Mouse (Mus musculus) MEL (cell line): Measurements from ENCODE around the gene Hoxb5. TPM values are rescaled to one million over a fixed set of nuclear protein-coding genes. Genes with fewer than 3 reads are reported as not detected.

Experiments
- DNase-seq: peaks from one replicate; pipeline ENCODE4 v3.0.0; 2011; ENCODE audit warnings: low read depth, low spot score
- H3K27ac ChIP-seq: 2 replicates; pipeline ENCODE4 v1.5.1; 2012; ENCODE audit warnings: low read depth, mild to moderate bottlenecking, control low read depth, low read length, moderate library complexity; ENCODE audit not compliant: control insufficient read depth
- H3K27me3 ChIP-seq, 2 experiments: fragments of 150-350 bp in 1 of 2; sonication (generic) in 1 of 2; 2 replicates each; pipeline ENCODE4 v1.6.1; 2012; ENCODE audit warnings: low read length in 2 of 2, mild to moderate bottlenecking in 2 of 2, improper control_type of control experiment in 1 of 2, moderate library complexity in 1 of 2; ENCODE audit not compliant: insufficient read depth in 2 of 2, control insufficient read depth in 1 of 2
- H3K36me3 ChIP-seq, 2 experiments: 2 replicates each; pipeline ENCODE4 v1.6.1; 2012 to 2014; ENCODE audit warnings: low read length in 2 of 2, improper control_type of control experiment in 1 of 2, inconsistent platforms in 1 of 2, mild to moderate bottlenecking in 1 of 2; ENCODE audit not compliant: insufficient read depth in 2 of 2, control insufficient read depth in 1 of 2
- H3K4me1 ChIP-seq, 2 experiments: fragments of 150-350 bp in 1 of 2; sonication (generic) in 1 of 2; 2 replicates each; pipeline ENCODE4 v1.6.1; 2012; ENCODE audit warnings: low read length in 2 of 2, improper control_type of control experiment in 1 of 2, mild to moderate bottlenecking in 1 of 2; ENCODE audit not compliant: insufficient read depth in 2 of 2, control insufficient read depth in 1 of 2
- H3K4me3 ChIP-seq, 2 experiments: fragments of 150-350 bp in 1 of 2; sonication (generic) in 1 of 2; 2 replicates each; pipeline ENCODE4 v1.5.1; 2012; ENCODE audit warnings: low read depth in 2 of 2, low read length in 2 of 2, mild to moderate bottlenecking in 2 of 2, moderate library complexity in 2 of 2, control low read depth in 1 of 2, improper control_type of control experiment in 1 of 2; ENCODE audit not compliant: control insufficient read depth in 1 of 2, insufficient read depth in 1 of 2
- H3K79me2 ChIP-seq: 2 replicates; pipeline ENCODE4 v1.6.1; 2012; ENCODE audit warnings: mild to moderate bottlenecking, low read length, moderate library complexity; ENCODE audit not compliant: control insufficient read depth, poor library complexity, insufficient read depth
- H3K9ac ChIP-seq: 2 replicates; pipeline ENCODE4 v1.6.1; 2012; ENCODE audit warnings: low read depth, mild to moderate bottlenecking, control low read depth, low read length, moderate library complexity; ENCODE audit not compliant: control insufficient read depth, poor library complexity, severe bottlenecking
- H3K9me3 ChIP-seq: fragments of 150-350 bp; sonication (generic); replicated peaks from 2 replicates; pipeline ENCODE4 v1.6.1; 2012; ENCODE audit warnings: mild to moderate bottlenecking, low read length, improper control_type of control experiment, moderate library complexity; ENCODE audit not compliant: insufficient read depth
- CHD2 ChIP-seq: IDR thresholded peaks from 2 replicates; pipeline ENCODE4 v1.6.1; 2011; ENCODE audit warnings: low read length, improper control_type of control experiment
- E2F4 ChIP-seq: IDR thresholded peaks from 2 replicates; pipeline ENCODE4 v1.6.1; 2011; ENCODE audit warnings: low read depth, low read length, improper control_type of control experiment, borderline replicate concordance
- EP300 ChIP-seq, 2 experiments: IDR thresholded peaks; 2 replicates each; pipeline ENCODE4 v1.6.1; 2011; ENCODE audit warnings: improper control_type of control experiment in 2 of 2, low read length in 2 of 2, low read depth in 1 of 2, mild to moderate bottlenecking in 1 of 2
- ETS1 ChIP-seq: IDR thresholded peaks from 2 replicates; pipeline ENCODE4 v1.6.1; 2012; ENCODE audit warnings: low read depth, mild to moderate bottlenecking, inconsistent platforms, low read length, improper control_type of control experiment, moderate library complexity
- MAX ChIP-seq: IDR thresholded peaks from 2 replicates; pipeline ENCODE4 v1.6.1; 2011; ENCODE audit warnings: low read length, improper control_type of control experiment
- MEF2A ChIP-seq: IDR thresholded peaks from 2 replicates; pipeline ENCODE4 v1.6.1; 2014; ENCODE audit warnings: low read depth, mild to moderate bottlenecking, inconsistent platforms, low read length, improper control_type of control experiment; ENCODE audit not compliant: poor library complexity, insufficient replicate concordance, severe bottlenecking; ENCODE audit errors: extremely low read depth
- MYB ChIP-seq: IDR thresholded peaks from 2 replicates; pipeline ENCODE4 v1.6.1; 2011; ENCODE audit warnings: mild to moderate bottlenecking, low read depth, low read length, improper control_type of control experiment
- MYC ChIP-seq: IDR thresholded peaks from 2 replicates; pipeline ENCODE4 v1.6.1; 2011; ENCODE audit warnings: low read depth, mild to moderate bottlenecking, low read length, improper control_type of control experiment, moderate library complexity
- NELFE ChIP-seq: IDR thresholded peaks from 2 replicates; pipeline ENCODE4 v1.6.1; 2011; ENCODE audit warnings: low read depth, low read length, improper control_type of control experiment
- POLR2A ChIP-seq, 2 experiments: IDR thresholded peaks; 2 replicates each; pipeline ENCODE4 v1.6.1; 2011 to 2012; ENCODE audit warnings: low read length in 2 of 2, mild to moderate bottlenecking in 2 of 2, control low read depth in 1 of 2, improper control_type of control experiment in 1 of 2, low read depth in 1 of 2, moderate library complexity in 1 of 2; ENCODE audit not compliant: control insufficient read depth in 1 of 2, insufficient read depth in 1 of 2, poor library complexity in 1 of 2
- RAD21 ChIP-seq: IDR thresholded peaks from 2 replicates; pipeline ENCODE4 v1.6.1; 2011; ENCODE audit warnings: mild to moderate bottlenecking, low read depth, low read length, improper control_type of control experiment
- TAL1 ChIP-seq: IDR thresholded peaks from 2 replicates; pipeline ENCODE4 v1.6.1; 2012; ENCODE audit warnings: mild to moderate bottlenecking, inconsistent platforms, low read length, moderate library complexity, mixed read lengths
- TCF12 ChIP-seq: IDR thresholded peaks from 2 replicates; pipeline ENCODE4 v1.6.1; 2014; ENCODE audit warnings: low read depth, mild to moderate bottlenecking, inconsistent platforms, low read length, improper control_type of control experiment, moderate library complexity
- USF1 ChIP-seq: IDR thresholded peaks from 2 replicates; pipeline ENCODE4 v1.6.1; 2014; ENCODE audit warnings: low read depth, mild to moderate bottlenecking, inconsistent platforms, low read length, improper control_type of control experiment, moderate library complexity
- ZC3H11A ChIP-seq: IDR thresholded peaks from 2 replicates; pipeline ENCODE4 v1.6.1; 2012; ENCODE audit warnings: low read depth, mild to moderate bottlenecking, inconsistent platforms, low read length, improper control_type of control experiment
- ZKSCAN1 ChIP-seq: IDR thresholded peaks from 2 replicates; pipeline ENCODE4 v1.6.1; 2012; ENCODE audit warnings: low read depth, mild to moderate bottlenecking, inconsistent platforms, low read length, improper control_type of control experiment, moderate library complexity
- polyA plus RNA-seq, 2 experiments: library from polyadenylated mRNA; stranded (reverse) in 1 of 2; unstranded in 1 of 2; fragments of >175 nt in 1 of 2; fragments of >200 nt in 1 of 2; gene quantifications; 2 replicates each; pipeline versions ENCODE4 v1.2.1 to v1.2.4; 2012; ENCODE audit warnings: low replicate concordance in 2 of 2, low read depth in 1 of 2; ENCODE audit not compliant: insufficient read length in 2 of 2, insufficient read depth in 1 of 2, missing spikeins in 1 of 2
- total RNA-seq: library from RNA; depleted of rRNA; stranded (reverse); fragments of 300-350 nt; gene quantifications from 2 replicates; pipeline ENCODE4 v1.2.3, GENCODE M21; 2012

Gene Hoxb5
- total and polyA plus RNA-seq, 3 experiments, result not detected

DNA sequence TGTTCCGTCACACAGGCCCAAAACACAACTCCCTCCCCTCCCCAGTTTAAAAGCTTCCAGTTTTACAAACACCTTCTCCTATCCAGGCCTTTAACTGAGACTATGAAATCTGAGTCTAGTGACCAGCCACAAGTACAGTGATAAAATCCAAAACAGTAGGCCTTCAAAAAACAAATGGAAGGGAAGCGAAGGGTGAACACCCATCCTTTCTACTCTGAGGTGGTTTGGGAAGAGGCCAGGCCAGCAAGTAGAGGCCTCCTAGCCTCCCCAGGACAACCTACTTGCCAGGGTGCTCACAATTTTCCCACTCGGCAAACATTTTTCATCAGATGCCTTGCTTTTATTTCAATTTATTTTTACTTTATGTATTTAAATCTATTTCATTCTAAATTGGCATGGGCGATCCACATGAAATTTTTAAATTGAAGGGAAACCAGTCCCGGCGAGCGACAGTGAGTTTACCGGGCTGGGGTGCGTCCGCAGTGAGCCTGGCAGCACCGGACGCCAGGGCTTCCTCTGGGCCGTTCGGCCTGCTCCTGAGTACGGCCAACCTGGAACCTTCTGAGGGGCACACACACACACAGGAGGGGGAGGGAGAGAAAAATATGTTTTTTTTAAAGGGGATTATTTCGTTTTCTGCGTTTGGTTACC is 12.3 kb upstream of the Hoxb5 start:
- H3K27me3 ChIP-seq, result peaks cover 9% of the 10 kb centered on the region in 2 experiments
- H3K27ac ChIP-seq, result no peak overlapping the region
- H3K9ac ChIP-seq, result no peak overlapping the region
- DNase-seq, result no peak
- H3K4me1 ChIP-seq, result 0 out of 4 replicates have a peak, but pooled peaks cover 0 to 4% of the 10 kb centered on the region in 2 experiments
- no peak overlapping the region for H3K4me3 ChIP-seq
- H3K9me3 ChIP-seq, result no peaks in the 10 kb centered on the region
- TF ChIP-seq EP300 (IDR thresholded peaks at IDR 0.05; ENCODE audit: low read depth in 1 of 2, low read length in 2 of 2), result no peak
- no peak for TF ChIP-seq MAX
- no peak for TF ChIP-seq RAD21
- TF ChIP-seq, all 39 proteins: peak for 0
- no peaks in the 10 kb centered on the region for H3K79me2 ChIP-seq
- no peaks in the 10 kb centered on the region for H3K36me3 ChIP-seq

GRCm38 (mm10) chr11:96291681-96292564 is 11.2 kb upstream of the Hoxb5 start, which contains the start of gene Hoxb6:
Gene Hoxb6 (plus strand): TSS chr11:96292476.
- peaks cover 13 to 16% of the 10 kb centered on the region in 2 experiments for H3K27me3 ChIP-seq
- no peak within 1 kb of the TSS for H3K27ac ChIP-seq
- H3K9ac ChIP-seq, result no peak within 1 kb of the TSS
- H3K4me3 ChIP-seq, result no peak within 1 kb of the TSS
- TF ChIP-seq ETS1 (no peak), TAL1 (no peak), NELFE (no peak), MYB (no peak), ZC3H11A (no peak), MEF2A (no peak), USF1 (no peak), POLR2A (IDR thresholded peaks at IDR 0.05; ENCODE audit: control insufficient read depth in 1 of 2, insufficient read depth in 1 of 2, low read depth in 1 of 2, low read length in 2 of 2, poor library complexity in 1 of 2) (no peak), CHD2 (no peak), TCF12 (no peak), MYC (no peak), ZKSCAN1 (no peak), E2F4 (no peak)
- H3K79me2 ChIP-seq, result no peaks in the 10 kb centered on the region
- DNase-seq, result no peak
- 0 out of 4 replicates have a peak, but pooled peaks cover 0 to 4% of the 10 kb centered on the region in 2 experiments for H3K4me1 ChIP-seq
- H3K36me3 ChIP-seq, result no peaks in the 10 kb centered on the region
- no peaks in the 10 kb centered on the region for H3K9me3 ChIP-seq
